Mouse (Mus musculus) E14TG2a.4 (cell line): ENCODE data around the gene Gm17617.

ENCODE experiments used
- CTCF ChIP-seq: conservative IDR thresholded peaks from 2 replicates; pipeline ENCODE4 v1.5.1; 2014; ENCODE audit warnings: low read length
- NANOG ChIP-seq: IDR thresholded peaks from 2 replicates; pipeline ENCODE4 v1.6.1; 2014; ENCODE audit warnings: borderline replicate concordance, low read length, mixed read lengths

DNA sequence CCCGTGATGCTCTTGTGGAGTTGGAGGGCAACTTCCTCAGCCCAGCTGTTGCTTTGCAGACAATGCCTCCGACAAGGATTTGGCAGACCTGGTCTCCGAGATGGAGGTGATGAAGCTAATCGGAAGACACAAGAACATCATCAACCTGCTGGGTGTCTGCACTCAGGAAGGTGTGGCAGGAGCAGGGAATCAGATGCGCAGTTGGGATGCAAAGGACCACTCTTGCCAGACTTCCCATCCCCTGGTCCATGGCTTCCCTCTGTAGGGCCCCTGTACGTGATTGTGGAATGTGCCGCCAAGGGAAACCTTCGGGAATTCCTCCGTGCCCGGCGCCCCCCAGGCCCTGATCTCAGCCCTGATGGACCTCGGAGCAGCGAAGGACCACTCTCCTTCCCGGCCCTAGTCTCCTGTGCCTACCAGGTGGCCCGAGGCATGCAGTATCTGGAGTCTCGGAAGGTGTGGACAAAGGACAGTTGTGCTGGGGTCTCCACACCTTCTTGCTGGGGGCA, 32.5 kb upstream of the Gm17617 start:
- TF ChIP-seq CTCF, result no peak
- no peak for TF ChIP-seq NANOG
